Mouse (Mus musculus): ENCODE measurements around the gene Rint1. TPM values are rescaled to one million over a fixed set of nuclear protein-coding genes. Genes with fewer than 3 reads are reported as not detected.
"Not testable (repeated sequence)": the region's sequence is repeated elsewhere in the genome, so short reads cannot be mapped to it uniquely, and the experiment has no call there.

Gene Rint1
- polyA plus RNA-seq, 2 experiments = 12.6 to 14.2 TPM

GRCm38 (mm10) chr5:23822306-23822705 lies 34.8 kb downstream of the Rint1 start:
- WGBS (ENCODE audit: insufficient replicate concordance) = 64% methylated on average over 11 of the region's 11 CpGs
- no peak for DNase-seq (ENCODE audit: low read depth in 3 of 3, low spot score in 3 of 3)
- TF ChIP-seq CTCF (IDR thresholded peaks at IDR 0.05; ENCODE audit: low read depth) (no peak), EP300 (IDR thresholded peaks at IDR 0.05; ENCODE audit: low read depth) (no peak)
- H3K9ac ChIP-seq (replicated peaks) = no peak overlapping the region
- H3K36me3 ChIP-seq (replicated peaks; ENCODE audit: control insufficient read depth, insufficient read depth, low read depth) = peaks cover 19% of the 10 kb centered on the region
- H3K4me1 ChIP-seq (replicated peaks; ENCODE audit: control insufficient read depth in 2 of 2, insufficient read depth in 2 of 2, low read length in 1 of 2) = no peaks in the 10 kb centered on the region
- ATAC-seq (ENCODE audit: insufficient read depth) = no peak
- no peak overlapping the region for H3K4me2 ChIP-seq (ENCODE audit: low read depth)
- H3K9me3 ChIP-seq (ENCODE audit: control insufficient read depth, low read length) = no peaks in the 10 kb centered on the region
- H3K27ac ChIP-seq = no peak overlapping the region
- no peak overlapping the region for H3K4me3 ChIP-seq (ENCODE audit: insufficient read depth in 1 of 2, low read depth in 2 of 2, low read length in 2 of 2)
- no peaks in the 10 kb centered on the region for H3K27me3 ChIP-seq (ENCODE audit: control insufficient read depth, insufficient read depth, low read length)

GRCm38 (mm10) chr5:23824171-23824733 lies 36.7 kb downstream of the Rint1 start:
- no peak for TF ChIP-seq CTCF (IDR thresholded peaks at IDR 0.05; ENCODE audit: low read depth)
- TF ChIP-seq EP300 (IDR thresholded peaks at IDR 0.05; ENCODE audit: low read depth) = no peak
- Histone ChIP-seq H3K9ac (replicated peaks) (no peak overlapping the region), H3K4me1 (replicated peaks; ENCODE audit: control insufficient read depth in 2 of 2, insufficient read depth in 2 of 2, low read length in 1 of 2) (no peaks in the 10 kb centered on the region), H3K36me3 (replicated peaks; ENCODE audit: control insufficient read depth, insufficient read depth, low read depth) (peaks cover 10% of the 10 kb centered on the region), H3K4me3 (ENCODE audit: insufficient read depth in 1 of 2, low read depth in 2 of 2, low read length in 2 of 2) (no peak overlapping the region), H3K4me2 (ENCODE audit: low read depth) (no peak overlapping the region), H3K27me3 (ENCODE audit: control insufficient read depth, insufficient read depth, low read length) (no peaks in the 10 kb centered on the region), H3K27ac (no peak overlapping the region), H3K9me3 (ENCODE audit: control insufficient read depth, low read length) (no peaks in the 10 kb centered on the region)
- DNase-seq (ENCODE audit: low read depth in 3 of 3, low spot score in 3 of 3) = no peak
- 59% methylated on average over 8 of the region's 8 CpGs for WGBS (ENCODE audit: insufficient replicate concordance)
- no peak; the same call in 1 of the 2 replicates for ATAC-seq (ENCODE audit: insufficient read depth)

GRCm38 (mm10) chr5:23826321-23827004 lies 39.0 kb downstream of the Rint1 start:
- WGBS (ENCODE audit: insufficient replicate concordance) = 25% methylated on average over 11 of the region's 11 CpGs
- DNase-seq (ENCODE audit: low read depth in 3 of 3, low spot score in 3 of 3) (peak; percentile 50 to 59 (median 53)), ATAC-seq (ENCODE audit: insufficient read depth) (no peak)
- Histone ChIP-seq H3K27ac (no peak overlapping the region), H3K9ac (replicated peaks) (no peak overlapping the region), H3K4me1 (replicated peaks; ENCODE audit: control insufficient read depth in 2 of 2, insufficient read depth in 2 of 2, low read length in 1 of 2) (no peaks in the 10 kb centered on the region), H3K27me3 (ENCODE audit: control insufficient read depth, insufficient read depth, low read length) (peaks cover 11% of the 10 kb centered on the region), H3K4me2 (ENCODE audit: low read depth) (no peak overlapping the region), H3K9me3 (ENCODE audit: control insufficient read depth, low read length) (no peaks in the 10 kb centered on the region), H3K36me3 (replicated peaks; ENCODE audit: control insufficient read depth, insufficient read depth, low read depth) (no peaks in the 10 kb centered on the region), H3K4me3 (ENCODE audit: insufficient read depth in 1 of 2, low read depth in 2 of 2, low read length in 2 of 2) (no peak overlapping the region)
- TF ChIP-seq EP300 (IDR thresholded peaks at IDR 0.05; ENCODE audit: low read depth) = no peak
- peak; percentile 84 for TF ChIP-seq CTCF (IDR thresholded peaks at IDR 0.05; ENCODE audit: low read depth)

- peaks cover 23% of the 10 kb centered on the region for H3K27me3 ChIP-seq (ENCODE audit: control insufficient read depth, insufficient read depth, low read length)
- H3K27ac ChIP-seq = no peak overlapping the region
- no peaks in the 10 kb centered on the region for H3K36me3 ChIP-seq (replicated peaks; ENCODE audit: control insufficient read depth, insufficient read depth, low read depth)
- no peaks in the 10 kb centered on the region for H3K9me3 ChIP-seq (ENCODE audit: control insufficient read depth, low read length)
- DNase-seq (ENCODE audit: low read depth in 3 of 3, low spot score in 3 of 3) (no peak), ATAC-seq (ENCODE audit: insufficient read depth) (no peak)
- WGBS (ENCODE audit: insufficient replicate concordance) = 37% methylated on average over 58 of the region's 58 CpGs
- H3K4me2 ChIP-seq (ENCODE audit: low read depth) = no peak overlapping the region
- TF ChIP-seq CTCF (IDR thresholded peaks at IDR 0.05; ENCODE audit: low read depth) (no peak), EP300 (IDR thresholded peaks at IDR 0.05; ENCODE audit: low read depth) (no peak)
- no peak overlapping the region for H3K9ac ChIP-seq (replicated peaks)
- no peak overlapping the region for H3K4me3 ChIP-seq (ENCODE audit: insufficient read depth in 1 of 2, low read depth in 2 of 2, low read length in 2 of 2)
- H3K4me1 ChIP-seq (replicated peaks; ENCODE audit: control insufficient read depth in 2 of 2, insufficient read depth in 2 of 2, low read length in 1 of 2) = no peaks in the 10 kb centered on the region
Measured at GRCm38 (mm10) chr5:23830897-23831752, 43.6 kb downstream of the Rint1 start.

- not testable (repeated sequence) for ATAC-seq (ENCODE audit: insufficient read depth); DNase-seq (ENCODE audit: low read depth in 3 of 3, low spot score in 3 of 3)
Measured at GRCm38 (mm10) chr5:23835691-23836090, 48.2 kb downstream of the Rint1 start.

More at GRCm38 (mm10) chr5:23835691-23836090, 48.2 kb downstream of the Rint1 start:
- H3K36me3 ChIP-seq (replicated peaks; ENCODE audit: control insufficient read depth, insufficient read depth, low read depth); H3K4me2 ChIP-seq (ENCODE audit: low read depth); H3K4me3 ChIP-seq (ENCODE audit: insufficient read depth in 1 of 2, low read depth in 2 of 2, low read length in 2 of 2); H3K9ac ChIP-seq (replicated peaks); H3K4me1 ChIP-seq (replicated peaks; ENCODE audit: control insufficient read depth in 2 of 2, insufficient read depth in 2 of 2, low read length in 1 of 2); H3K27ac ChIP-seq; H3K9me3 ChIP-seq (ENCODE audit: control insufficient read depth, low read length): not testable (repeated sequence)
- 61% methylated on average over 1 of the region's 1 CpGs for WGBS (ENCODE audit: insufficient replicate concordance)
- peaks cover 19% of the 10 kb centered on the region for H3K27me3 ChIP-seq (ENCODE audit: control insufficient read depth, insufficient read depth, low read length)

Data from liver, embryonic 14.5 days (tissue).